8 mouse cellular contexts compared by ENCODE assay signal in the genomic region with DNA sequence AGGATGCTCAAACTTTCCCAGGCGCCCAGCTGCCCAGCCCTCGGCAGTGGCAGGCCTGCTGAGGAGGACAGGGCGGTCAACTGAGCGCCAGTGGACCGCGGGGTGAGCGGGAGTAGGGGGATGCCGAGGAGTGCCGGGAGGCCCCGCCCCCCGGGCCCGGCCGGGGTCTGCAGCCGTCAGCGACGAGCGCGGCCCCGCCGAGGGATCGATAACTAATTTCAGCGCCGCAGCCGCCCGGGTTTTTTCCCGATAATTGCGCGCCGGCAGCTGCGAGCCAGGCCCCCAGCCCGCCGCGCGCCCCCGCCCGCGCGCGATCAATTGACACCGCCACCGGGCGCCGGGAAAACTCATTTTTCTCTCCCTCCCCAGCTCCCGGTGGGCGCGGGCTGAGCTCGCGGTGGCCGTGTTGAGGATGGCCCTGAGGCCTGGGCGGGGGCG. TPM values are rescaled to one million over a fixed set of nuclear protein-coding genes. Genes with fewer than 3 reads are reported as not detected.
DNase-seq lines count a peak whose midpoint lies in the region; ATAC-seq and TF ChIP-seq lines count a peak whose summit lies in the region.

No protein-coding gene starts in this region.

- TF ChIP-seq CTCF in C2C12 (IDR thresholded peaks at IDR 0.05; ENCODE audit: control insufficient read depth, insufficient read depth, insufficient read length) = no peak

- peak overlapping the region; percentile 73 for H3ac ChIP-seq in C2C12 (ENCODE audit: control insufficient read depth, insufficient read length, low read depth)

- no peaks in the 10 kb centered on the region for H3K9me3 ChIP-seq in embryonic facial prominence, embryonic 12.5 days
- no peaks in the 10 kb centered on the region for H3K9me3 ChIP-seq in neural tube, embryonic 11.5 days (ENCODE audit: control insufficient read depth, low read length)

- under 1% methylated on average over 51 of the region's 51 CpGs for WGBS in embryonic facial prominence, embryonic 12.5 days
- WGBS in neural tube, embryonic 11.5 days = under 1% methylated on average over 48 of the region's 51 CpGs

- H3K36me3 ChIP-seq in C2C12 (ENCODE audit: control insufficient read depth, insufficient read depth) = no peaks in the 10 kb centered on the region
- H3K36me3 ChIP-seq in embryonic facial prominence, embryonic 12.5 days = no peaks in the 10 kb centered on the region
- no peaks in the 10 kb centered on the region for H3K36me3 ChIP-seq in neural tube, embryonic 11.5 days (ENCODE audit: control insufficient read depth, insufficient read depth, low read length)

- DNase-seq in gastrocnemius, postnatal 10 days = peak; percentile 32
- no peak for DNase-seq in gastrocnemius, adult 8-10 months (ENCODE audit: low spot score in 2 of 2)
- peak; percentile 47 for DNase-seq in kidney, postnatal 14 days
- DNase-seq in neural tube, embryonic 11.5 days (ENCODE audit: low spot score) = peak; percentile 74
- no peak for DNase-seq in urinary bladder, postnatal 14 days (ENCODE audit: low spot score)
- DNase-seq in thymus, postnatal 36 days = no peak

- no peak for ATAC-seq in embryonic facial prominence, embryonic 12.5 days (ENCODE audit: insufficient number of reproducible peaks, insufficient read depth, low FRiP score, low TSS enrichment)
- peak; percentile 72 for ATAC-seq in neural tube, embryonic 11.5 days (ENCODE audit: insufficient read depth, low FRiP score, low TSS enrichment)

- peak overlapping the region; percentile 88 for H3K4me2 ChIP-seq in embryonic facial prominence, embryonic 12.5 days (replicated peaks)
- H3K4me2 ChIP-seq in neural tube, embryonic 11.5 days (ENCODE audit: low read depth) = peak overlapping the region; percentile 84

- no peaks in the 10 kb centered on the region for H3K79me3 ChIP-seq in C2C12 (ENCODE audit: low read depth)

- H3K79me2 ChIP-seq in C2C12 (ENCODE audit: control insufficient read depth, insufficient read depth) = no peaks in the 10 kb centered on the region

- peak overlapping the region; percentile 85 for H3K27ac ChIP-seq in embryonic facial prominence, embryonic 12.5 days
- peak overlapping the region; percentile 83 for H3K27ac ChIP-seq in neural tube, embryonic 11.5 days (ENCODE audit: low read depth, low read length)

- no peaks in the 10 kb centered on the region for H3K27me3 ChIP-seq in C2C12 (ENCODE audit: control insufficient read depth, insufficient read depth, insufficient read length)
- H3K27me3 ChIP-seq in embryonic facial prominence, embryonic 12.5 days = no peaks in the 10 kb centered on the region
- H3K27me3 ChIP-seq in neural tube, embryonic 11.5 days (ENCODE audit: control insufficient read depth, insufficient read depth, low read length) = no peaks in the 10 kb centered on the region

- H3K9ac ChIP-seq in embryonic facial prominence, embryonic 12.5 days = peak overlapping the region; percentile 65
- H3K9ac ChIP-seq in neural tube, embryonic 11.5 days (ENCODE audit: low read length) = peak overlapping the region; percentile 61

- H3K4me1 ChIP-seq in embryonic facial prominence, embryonic 12.5 days = peaks cover 28% of the 10 kb centered on the region
- H3K4me1 ChIP-seq in neural tube, embryonic 11.5 days (ENCODE audit: control insufficient read depth, insufficient read depth, low read length) = peaks cover 16% of the 10 kb centered on the region

- H3K4me3 ChIP-seq in C2C12 (ENCODE audit: insufficient read depth, poor library complexity, severe bottlenecking) = no peak overlapping the region
- H3K4me3 ChIP-seq in embryonic facial prominence, embryonic 12.5 days = peak overlapping the region; percentile 45
- H3K4me3 ChIP-seq in neural tube, embryonic 11.5 days (ENCODE audit: low read depth, low read length) = peak overlapping the region; percentile 33

TF ChIP-seq in C2C12, 6 proteins besides CTCF, POLR2A, EP300 and RAD21:
- no peak for TF ChIP-seq MAX (IDR thresholded peaks at IDR 0.05)
- no peak for TF ChIP-seq FOSL1 (IDR thresholded peaks at IDR 0.05; ENCODE audit: insufficient read depth, low read length, poor library complexity, severe bottlenecking)
- no peak for TF ChIP-seq CEBPB (IDR thresholded peaks at IDR 0.05; ENCODE audit: low read depth)
- no peak for TF ChIP-seq MYOD1 (IDR thresholded peaks at IDR 0.05; ENCODE audit: control insufficient read depth, insufficient read length, low read depth)
- TF ChIP-seq MYOG (IDR thresholded peaks at IDR 0.05; ENCODE audit: control insufficient read depth, extremely low read depth, insufficient read length) = no peak
- no peak for TF ChIP-seq USF1 (IDR thresholded peaks at IDR 0.05; ENCODE audit: low read depth)
TF ChIP-seq in C2C12: peak in this region for 0.

RNA-seq across cellular contexts. Expression of a gene that starts 32.1 kb away (rescaled TPM):
- 1 to 10 TPM in 1 of 2 experiments, under 1 TPM in 1; 0.33 to 1.1 TPM for total RNA-seq in gastrocnemius, postnatal 10 days (2021)
- 10 to 100 TPM in 2 of 4 experiments, 1 to 10 TPM in 1, under 1 TPM in 1; 0.80 to 25.5 (median 10.2) TPM for total RNA-seq in gastrocnemius, adult 8-10 months (2022)
- polyA plus RNA-seq in C2C12 (2012; fragmentation: generic; extraction: Trizol) = 0.18 TPM
- polyA plus RNA-seq in embryonic facial prominence, embryonic 12.5 days (2016; fragmentation: Nextera tagmentation; extraction: Ambion mirVana) = 3.8 and 4.0 TPM in 2 replicates
- 1.8 and 2.5 TPM in 2 replicates for polyA plus RNA-seq in neural tube, embryonic 11.5 days (2014; fragmentation: Nextera tagmentation; extraction: Ambion mirVana)

RNA-seq across cellular contexts. Expression of a gene that starts 36.2 kb away (rescaled TPM):
- 10 to 100 TPM; 20.1 to 22.8 TPM for total RNA-seq in gastrocnemius, postnatal 10 days (2021)
- total RNA-seq in gastrocnemius, adult 8-10 months (2022) = 10 to 100 TPM in 3 of 4 experiments, 1 to 10 TPM in 1; 9.7 to 14.5 (median 13.3) TPM
- polyA plus RNA-seq in C2C12 (2012; fragmentation: generic; extraction: Trizol) = 64.7 TPM
- polyA plus RNA-seq in embryonic facial prominence, embryonic 12.5 days (2016; fragmentation: Nextera tagmentation; extraction: Ambion mirVana) = 105 and 106 TPM in 2 replicates
- 110 and 111 TPM in 2 replicates for polyA plus RNA-seq in neural tube, embryonic 11.5 days (2014; fragmentation: Nextera tagmentation; extraction: Ambion mirVana)

RNA-seq across cellular contexts. Expression of a gene that starts 58.7 kb away (rescaled TPM):
- 1 to 10 TPM; 8.9 to 9.0 TPM for total RNA-seq in gastrocnemius, postnatal 10 days (2021)
- total RNA-seq in gastrocnemius, adult 8-10 months (2022) = 1 to 10 TPM; 6.3 to 7.9 (median 7.2) TPM
- polyA plus RNA-seq in C2C12 (2012; fragmentation: generic; extraction: Trizol) = 69.2 TPM
- polyA plus RNA-seq in embryonic facial prominence, embryonic 12.5 days (2016; fragmentation: Nextera tagmentation; extraction: Ambion mirVana) = 40.0 and 41.8 TPM in 2 replicates
- 32.3 and 36.9 TPM in 2 replicates for polyA plus RNA-seq in neural tube, embryonic 11.5 days (2014; fragmentation: Nextera tagmentation; extraction: Ambion mirVana)

Comparison
In these comparisons a context has a peak if more than half of its experiments do, and no peak if none do; other contexts are left out.
1. DNase-seq: peak in gastrocnemius, postnatal 10 days (single experiment), kidney, postnatal 14 days (single experiment) and neural tube, embryonic 11.5 days (single experiment); none in gastrocnemius, adult 8-10 months (0 of 2), urinary bladder, postnatal 14 days (single experiment) and thymus, postnatal 36 days (0 of 2).